Mouse (Mus musculus): ENCODE data around the gene Gabrb1. TPM values are rescaled to one million over a fixed set of nuclear protein-coding genes. Genes with fewer than 3 reads are reported as not detected.

The Gabrb1 gene
- 0.43 and 0.90 TPM in 2 replicates for polyA plus RNA-seq (2015; fragmentation: Nextera tagmentation; extraction: Ambion mirVana)

- no peak within 1 kb of the TSS for H3K27ac ChIP-seq (ENCODE audit: low read length)
- peak within 1 kb of the TSS; percentile 58 for H3K4me3 ChIP-seq (ENCODE audit: low read length)
- H3K4me2 ChIP-seq (ENCODE audit: low read depth, low read length) = peak within 1 kb of the TSS; percentile 94
- under 1% methylated on average over 49 of the region's 49 CpGs for WGBS
- no peaks in the 10 kb centered on the region for H3K9me3 ChIP-seq (replicated peaks; ENCODE audit: control insufficient read depth, low read length)
- ATAC-seq (replicated peaks; ENCODE audit: extremely low read depth, insufficient read depth, low FRiP score) = peak; percentile 86
- H3K27me3 ChIP-seq (ENCODE audit: control insufficient read depth, insufficient read depth, low read length) = peaks cover 12% of the 10 kb centered on the region
- H3K9ac ChIP-seq (ENCODE audit: low read length) = peak within 1 kb of the TSS; percentile 45
- H3K4me1 ChIP-seq (ENCODE audit: control insufficient read depth, insufficient read depth, low read length) = peaks cover 2% of the 10 kb centered on the region
- H3K36me3 ChIP-seq (ENCODE audit: control insufficient read depth, insufficient read depth) = no peaks in the 10 kb centered on the region
Observed at GRCm38 (mm10) chr5:71657482-71658114, at the start of gene Gabrb1. Gabrb1 (plus strand) TSS chr5:71658113.

DNA sequence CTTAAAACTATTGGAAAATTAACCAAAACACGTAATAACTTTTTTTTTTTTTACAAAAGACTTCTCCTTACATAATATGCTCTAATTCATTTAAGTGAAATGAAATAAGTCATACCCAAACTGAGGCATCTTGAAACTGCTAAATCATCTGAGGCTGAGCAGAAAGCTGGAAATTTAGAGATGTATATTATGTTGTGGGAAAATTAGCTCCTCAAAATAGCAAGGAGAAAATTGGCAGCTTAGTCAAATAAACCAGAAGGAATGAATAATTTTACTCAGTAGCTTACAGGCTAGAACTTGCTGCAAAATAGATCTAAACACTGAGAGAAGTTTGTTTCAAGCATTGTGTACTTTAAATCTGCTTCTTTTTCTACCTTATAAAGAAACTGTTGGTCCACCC lies 49.2 kb upstream of the Gabrb1 start:
- ATAC-seq (replicated peaks; ENCODE audit: extremely low read depth, insufficient read depth, low FRiP score) = no peak
- Histone ChIP-seq H3K27ac (ENCODE audit: low read length) (no peak overlapping the region), H3K9me3 (replicated peaks; ENCODE audit: control insufficient read depth, low read length) (no peaks in the 10 kb centered on the region), H3K9ac (ENCODE audit: low read length) (no peak overlapping the region), H3K27me3 (ENCODE audit: control insufficient read depth, insufficient read depth, low read length) (no peaks in the 10 kb centered on the region), H3K4me3 (ENCODE audit: low read length) (no peak overlapping the region), H3K4me2 (ENCODE audit: low read depth, low read length) (no peak overlapping the region), H3K36me3 (ENCODE audit: control insufficient read depth, insufficient read depth) (no peaks in the 10 kb centered on the region), H3K4me1 (ENCODE audit: control insufficient read depth, insufficient read depth, low read length) (peaks cover 10% of the 10 kb centered on the region; the same call in 1 of the 2 replicates)
- WGBS = 82% methylated on average over 1 of the region's 1 CpGs

DNA sequence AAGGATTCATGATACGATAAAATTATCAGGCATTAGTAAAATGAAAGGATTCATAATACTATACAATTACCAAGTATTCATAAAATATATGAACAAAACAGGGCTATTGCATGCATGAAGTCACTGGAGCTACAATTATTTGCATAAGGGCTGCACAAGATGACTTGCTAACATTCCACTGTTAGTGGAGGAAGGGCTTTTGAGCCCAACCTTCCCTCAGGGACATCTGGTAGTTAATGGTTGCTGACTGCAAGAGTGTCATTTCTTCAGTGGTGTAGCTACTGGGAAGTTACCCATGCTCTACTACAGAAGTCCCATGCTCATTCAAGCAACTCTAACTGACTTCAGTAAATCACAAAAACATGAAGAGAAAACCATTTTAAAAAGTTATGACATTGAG lies 43.6 kb upstream of the Gabrb1 start:
- Histone ChIP-seq H3K27ac (ENCODE audit: low read length) (no peak overlapping the region), H3K9ac (ENCODE audit: low read length) (no peak overlapping the region), H3K4me3 (ENCODE audit: low read length) (no peak overlapping the region), H3K4me1 (ENCODE audit: control insufficient read depth, insufficient read depth, low read length) (no peaks in the 10 kb centered on the region), H3K9me3 (replicated peaks; ENCODE audit: control insufficient read depth, low read length) (no peaks in the 10 kb centered on the region), H3K4me2 (ENCODE audit: low read depth, low read length) (no peak overlapping the region), H3K36me3 (ENCODE audit: control insufficient read depth, insufficient read depth) (no peaks in the 10 kb centered on the region), H3K27me3 (ENCODE audit: control insufficient read depth, insufficient read depth, low read length) (no peaks in the 10 kb centered on the region)
- WGBS = 88% methylated on average over 1 of the region's 1 CpGs
- no peak for ATAC-seq (replicated peaks; ENCODE audit: extremely low read depth, insufficient read depth, low FRiP score)

DNA sequence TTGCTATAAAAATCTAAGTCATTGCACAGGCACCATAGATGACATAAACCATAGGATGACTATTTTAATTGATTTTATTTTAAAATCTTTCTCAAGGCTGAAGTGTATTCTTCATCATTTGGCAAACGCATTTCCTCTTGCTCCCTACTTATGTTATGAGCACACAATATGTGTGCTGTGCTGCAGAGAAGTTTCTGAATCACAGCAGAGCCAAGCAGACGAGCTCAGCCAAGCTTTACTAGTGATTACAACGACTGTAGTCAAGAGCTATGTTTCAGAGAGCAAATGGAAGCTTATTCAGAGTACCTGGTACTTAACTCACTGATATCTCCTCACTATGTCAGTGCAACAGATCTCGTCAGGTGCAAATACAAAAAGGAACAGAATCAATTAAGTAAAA lies 41.2 kb upstream of the Gabrb1 start:
- Histone ChIP-seq H3K4me1 (ENCODE audit: control insufficient read depth, insufficient read depth, low read length) (no peaks in the 10 kb centered on the region), H3K27me3 (ENCODE audit: control insufficient read depth, insufficient read depth, low read length) (no peaks in the 10 kb centered on the region), H3K36me3 (ENCODE audit: control insufficient read depth, insufficient read depth) (no peaks in the 10 kb centered on the region), H3K27ac (ENCODE audit: low read length) (no peak overlapping the region), H3K9me3 (replicated peaks; ENCODE audit: control insufficient read depth, low read length) (no peaks in the 10 kb centered on the region), H3K4me2 (ENCODE audit: low read depth, low read length) (no peak overlapping the region), H3K4me3 (ENCODE audit: low read length) (no peak overlapping the region), H3K9ac (ENCODE audit: low read length) (no peak overlapping the region)
- no peak for ATAC-seq (replicated peaks; ENCODE audit: extremely low read depth, insufficient read depth, low FRiP score)
- 39% methylated on average over 4 of the region's 4 CpGs for WGBS

DNA sequence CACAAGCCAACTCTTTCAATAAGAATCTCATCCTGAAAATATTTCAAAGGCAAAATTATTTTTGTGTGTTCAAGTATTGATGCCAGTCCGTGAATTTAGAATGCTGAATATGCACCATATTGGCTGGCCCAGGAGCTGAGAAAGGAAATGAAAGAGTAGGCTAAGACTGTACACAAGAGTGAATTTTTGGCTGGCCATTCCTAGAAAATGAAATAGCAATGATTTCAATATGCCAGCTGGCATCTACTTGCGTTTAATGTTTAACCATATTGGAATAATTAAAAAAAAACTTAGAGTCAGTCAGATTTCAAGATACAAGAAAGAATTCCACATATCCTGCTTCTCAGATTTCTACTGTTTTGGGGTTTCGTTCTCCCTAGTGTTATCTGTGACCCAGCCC lies 30.1 kb upstream of the Gabrb1 start:
- WGBS = 75% methylated on average over 3 of the region's 3 CpGs
- H3K27me3 ChIP-seq (ENCODE audit: control insufficient read depth, insufficient read depth, low read length) = no peaks in the 10 kb centered on the region
- ATAC-seq (replicated peaks; ENCODE audit: extremely low read depth, insufficient read depth, low FRiP score) = no peak
- no peak overlapping the region for H3K27ac ChIP-seq (ENCODE audit: low read length)
- no peaks in the 10 kb centered on the region for H3K4me1 ChIP-seq (ENCODE audit: control insufficient read depth, insufficient read depth, low read length)
- H3K9ac ChIP-seq (ENCODE audit: low read length) = no peak overlapping the region
- no peaks in the 10 kb centered on the region for H3K36me3 ChIP-seq (ENCODE audit: control insufficient read depth, insufficient read depth)
- H3K4me3 ChIP-seq (ENCODE audit: low read length) = no peak overlapping the region
- no peaks in the 10 kb centered on the region for H3K9me3 ChIP-seq (replicated peaks; ENCODE audit: control insufficient read depth, low read length)
- H3K4me2 ChIP-seq (ENCODE audit: low read depth, low read length) = no peak overlapping the region

DNA sequence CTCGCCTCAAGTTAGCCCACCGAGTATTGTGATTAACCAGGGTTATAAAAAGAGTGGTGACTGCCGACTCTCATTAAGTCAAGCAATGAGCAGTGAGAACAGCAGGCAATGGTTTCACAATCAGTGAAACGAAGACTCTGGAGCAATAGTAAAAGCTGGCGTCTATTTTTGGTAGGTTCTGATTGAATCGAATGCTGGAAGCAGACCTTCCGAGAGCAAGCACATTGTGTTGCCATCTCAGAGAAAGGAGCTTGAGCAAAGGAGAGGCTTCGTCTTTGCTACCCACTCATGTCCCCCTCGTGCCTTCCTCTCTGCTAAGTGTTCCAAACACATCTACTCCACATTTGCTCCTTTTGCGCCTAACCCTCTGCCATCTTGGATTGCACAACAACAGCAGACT lies 18.1 kb upstream of the Gabrb1 start:
- Histone ChIP-seq H3K4me1 (ENCODE audit: control insufficient read depth, insufficient read depth, low read length) (no peaks in the 10 kb centered on the region), H3K4me2 (ENCODE audit: low read depth, low read length) (no peak overlapping the region), H3K36me3 (ENCODE audit: control insufficient read depth, insufficient read depth) (no peaks in the 10 kb centered on the region), H3K27ac (ENCODE audit: low read length) (no peak overlapping the region), H3K4me3 (ENCODE audit: low read length) (no peak overlapping the region), H3K9me3 (replicated peaks; ENCODE audit: control insufficient read depth, low read length) (no peaks in the 10 kb centered on the region), H3K9ac (ENCODE audit: low read length) (no peak overlapping the region), H3K27me3 (ENCODE audit: control insufficient read depth, insufficient read depth, low read length) (no peaks in the 10 kb centered on the region)
- 82% methylated on average over 10 of the region's 10 CpGs for WGBS
- no peak for ATAC-seq (replicated peaks; ENCODE audit: extremely low read depth, insufficient read depth, low FRiP score)

- Histone ChIP-seq H3K4me2 (ENCODE audit: low read depth, low read length) (no peak overlapping the region), H3K27ac (ENCODE audit: low read length) (no peak overlapping the region), H3K27me3 (ENCODE audit: control insufficient read depth, insufficient read depth, low read length) (no peaks in the 10 kb centered on the region), H3K4me3 (ENCODE audit: low read length) (no peak overlapping the region), H3K9ac (ENCODE audit: low read length) (no peak overlapping the region), H3K4me1 (ENCODE audit: control insufficient read depth, insufficient read depth, low read length) (no peaks in the 10 kb centered on the region), H3K36me3 (ENCODE audit: control insufficient read depth, insufficient read depth) (no peaks in the 10 kb centered on the region), H3K9me3 (replicated peaks; ENCODE audit: control insufficient read depth, low read length) (no peaks in the 10 kb centered on the region)
- ATAC-seq (replicated peaks; ENCODE audit: extremely low read depth, insufficient read depth, low FRiP score) = no peak
- 80% methylated on average over 2 of the region's 2 CpGs for WGBS
Observed at GRCm38 (mm10) chr5:71648108-71648507, 9.8 kb upstream of the Gabrb1 start.

GRCm38 (mm10) chr5:71654056-71654455 lies 3.9 kb upstream of the Gabrb1 start:
- H3K36me3 ChIP-seq (ENCODE audit: control insufficient read depth, insufficient read depth) = no peaks in the 10 kb centered on the region
- 70% methylated on average over 5 of the region's 5 CpGs for WGBS
- no peak overlapping the region for H3K4me2 ChIP-seq (ENCODE audit: low read depth, low read length)
- peaks cover 12% of the 10 kb centered on the region for H3K27me3 ChIP-seq (ENCODE audit: control insufficient read depth, insufficient read depth, low read length)
- no peak for ATAC-seq (replicated peaks; ENCODE audit: extremely low read depth, insufficient read depth, low FRiP score)
- H3K9ac ChIP-seq (ENCODE audit: low read length) = no peak overlapping the region
- no peak overlapping the region for H3K4me3 ChIP-seq (ENCODE audit: low read length)
- H3K27ac ChIP-seq (ENCODE audit: low read length) = no peak overlapping the region
- H3K9me3 ChIP-seq (replicated peaks; ENCODE audit: control insufficient read depth, low read length) = no peaks in the 10 kb centered on the region
- peaks cover 2% of the 10 kb centered on the region for H3K4me1 ChIP-seq (ENCODE audit: control insufficient read depth, insufficient read depth, low read length)

- Histone ChIP-seq H3K9ac (ENCODE audit: low read length) (peak overlapping the region; percentile 45), H3K27me3 (ENCODE audit: control insufficient read depth, insufficient read depth, low read length) (peaks cover 12% of the 10 kb centered on the region), H3K36me3 (ENCODE audit: control insufficient read depth, insufficient read depth) (no peaks in the 10 kb centered on the region), H3K4me2 (ENCODE audit: low read depth, low read length) (peak overlapping the region; percentile 94), H3K9me3 (replicated peaks; ENCODE audit: control insufficient read depth, low read length) (no peaks in the 10 kb centered on the region), H3K4me3 (ENCODE audit: low read length) (peak overlapping the region; percentile 58), H3K27ac (ENCODE audit: low read length) (no peak overlapping the region), H3K4me1 (ENCODE audit: control insufficient read depth, insufficient read depth, low read length) (peaks cover 2% of the 10 kb centered on the region)
- ATAC-seq (replicated peaks; ENCODE audit: extremely low read depth, insufficient read depth, low FRiP score) = no peak
- WGBS = 7% methylated on average over 10 of the region's 10 CpGs
Observed at GRCm38 (mm10) chr5:71656771-71657170, 1.1 kb upstream of the Gabrb1 start.

All from heart, embryonic 16.5 days (tissue).